Mouse (Mus musculus) C2C12 (cell line): ENCODE results near the gene Stmn1.

ENCODE experiments used
- CTCF ChIP-seq: IDR thresholded peaks from one replicate; pipeline ENCODE4 v1.5.1; 2011; ENCODE audit not compliant: control insufficient read depth, insufficient read depth, insufficient read length
- FOSL1 ChIP-seq: IDR thresholded peaks from one replicate; pipeline ENCODE4 v1.8.0; 2011; ENCODE audit warnings: mild to moderate bottlenecking, low read length; ENCODE audit not compliant: poor library complexity, insufficient read depth, severe bottlenecking
- MAX ChIP-seq: IDR thresholded peaks from one replicate; pipeline ENCODE4 v1.6.1; 2011; ENCODE audit warnings: mild to moderate bottlenecking, control low read depth

DNA sequence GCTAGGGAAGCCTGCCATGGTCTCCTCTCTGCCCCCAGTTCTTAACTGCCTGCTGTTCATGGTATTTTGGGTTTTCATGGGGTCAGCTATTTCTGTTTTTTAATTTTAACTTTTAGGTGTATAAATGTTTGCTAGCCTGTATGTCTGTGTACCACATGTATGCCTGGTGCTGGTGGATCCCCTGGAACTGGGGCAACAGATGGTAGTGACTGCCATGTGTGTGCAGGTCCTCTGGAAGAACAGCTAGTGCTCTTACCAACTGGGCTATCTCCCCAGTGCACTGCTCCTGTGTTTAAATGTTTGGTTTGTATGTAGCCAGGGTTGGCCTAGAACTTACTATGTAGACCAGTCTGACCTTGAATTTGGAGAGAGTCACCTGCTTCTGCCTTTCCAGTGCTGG is 51.2 kb downstream of the Stmn1 start:
- TF ChIP-seq CTCF (no peak), MAX (no peak), FOSL1 (no peak)
